Mouse (Mus musculus) ES-E14 (cell line): ENCODE measurements around the gene Dnmt3a.

ENCODE experiments used
- CHD2 ChIP-seq: IDR thresholded peaks from 2 replicates; pipeline ENCODE4 v1.6.1; 2014; ENCODE audit warnings: mild to moderate bottlenecking, low read depth, low read length, inconsistent platforms
- ZNF384 ChIP-seq: IDR thresholded peaks from 2 replicates; pipeline ENCODE4 v1.6.1; 2012; ENCODE audit warnings: low read depth, low read length, inconsistent platforms

GRCm38 (mm10) chr12:3915852-3916251 is 110.0 kb downstream of the Dnmt3a start:
- TF ChIP-seq CHD2 (no peak), ZNF384 (no peak)
